Mouse (Mus musculus): Measurements from ENCODE around the gene Ifrd1. TPM values are rescaled to one million over a fixed set of nuclear protein-coding genes. Genes with fewer than 3 reads are reported as not detected.
"Not testable (repeated sequence)": the region's sequence is repeated elsewhere in the genome, so short reads cannot be mapped to it uniquely, and the experiment has no call there.

Ifrd1 gene
- total RNA-seq, 1 experiment: 116 TPM

DNA sequence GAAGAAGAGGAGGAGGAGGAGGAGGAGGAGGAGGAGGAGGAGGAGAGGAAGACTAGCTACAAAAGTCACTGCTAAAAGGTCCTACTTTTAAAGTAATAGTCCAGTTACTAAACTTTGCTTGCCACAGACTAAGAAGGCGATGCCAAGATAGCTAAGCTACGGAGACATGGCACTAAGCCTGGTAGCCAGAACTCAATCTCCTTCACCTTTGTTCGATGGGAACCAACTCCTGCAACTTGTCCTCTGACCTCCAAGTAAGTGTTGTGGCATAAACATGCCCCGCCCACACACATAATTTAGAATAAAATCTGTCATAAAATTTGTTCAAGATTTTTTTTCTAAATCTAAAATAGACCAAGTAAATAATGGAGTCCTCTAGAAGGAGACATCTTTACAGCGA lies 50.3 kb downstream of the Ifrd1 start:
- H3K4me3 ChIP-seq (ENCODE audit: insufficient read depth in 1 of 2, low read depth in 1 of 2, low read length in 2 of 2, poor library complexity in 1 of 2, severe bottlenecking in 1 of 2): no peak overlapping the region
- no peak overlapping the region for H3K27ac ChIP-seq (ENCODE audit: insufficient read depth, low read depth, low read length, poor library complexity, severe bottlenecking)
- no peaks in the 10 kb centered on the region for H3K9me3 ChIP-seq (ENCODE audit: control insufficient read depth, insufficient read depth, low read depth, low read length)
- no peak for TF ChIP-seq CHD2 (IDR thresholded peaks at IDR 0.05; ENCODE audit: low read depth, low read length)
- no peak for TF ChIP-seq ZNF384 (IDR thresholded peaks at IDR 0.05; ENCODE audit: low read depth, low read length)
- TF ChIP-seq MAFK (IDR thresholded peaks at IDR 0.05; ENCODE audit: insufficient read depth, low read depth, low read length): no peak
- no peak overlapping the region for H3K9ac ChIP-seq (ENCODE audit: insufficient read depth, low read depth, low read length, poor library complexity, severe bottlenecking)
- no peaks in the 10 kb centered on the region for H3K4me1 ChIP-seq (ENCODE audit: control insufficient read depth in 2 of 2, insufficient read depth in 2 of 2, low read length in 2 of 2, poor library complexity in 1 of 2)
- no peak for DNase-seq (ENCODE audit: low read depth, low spot score)
- in situ Hi-C loops (cut with MboI; ENCODE audit: low sequenced_read_pairs in 2 of 2, unreplicated experiment in 2 of 2): no loop called here
- peaks cover 3% of the 10 kb centered on the region for H3K36me3 ChIP-seq (ENCODE audit: control insufficient read depth, insufficient read depth, low read length, poor library complexity, severe bottlenecking)

DNA sequence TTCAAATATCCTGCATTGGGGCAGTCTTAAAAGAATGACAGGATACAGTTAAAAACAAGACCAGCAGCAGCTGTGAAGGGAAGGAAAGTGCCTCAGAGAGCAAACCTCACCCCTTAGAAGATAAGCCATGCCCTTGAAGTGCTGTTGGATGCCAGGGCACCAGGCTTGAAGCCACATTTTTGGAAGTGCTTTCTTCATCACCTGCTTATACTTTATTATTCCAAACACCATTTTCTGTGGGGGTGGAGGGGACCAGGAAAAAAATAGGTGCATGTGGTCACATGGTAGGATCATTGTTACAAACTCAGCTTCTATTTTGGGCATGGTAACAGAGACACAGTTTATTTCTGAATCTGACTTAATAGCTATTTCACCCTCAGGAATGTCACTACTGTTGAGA lies 50.8 kb downstream of the Ifrd1 start:
- H3K9ac ChIP-seq (ENCODE audit: insufficient read depth, low read depth, low read length, poor library complexity, severe bottlenecking): no peak overlapping the region
- in situ Hi-C loops (cut with MboI; ENCODE audit: low sequenced_read_pairs in 2 of 2, unreplicated experiment in 2 of 2): no loop called here
- no peaks in the 10 kb centered on the region for H3K9me3 ChIP-seq (ENCODE audit: control insufficient read depth, insufficient read depth, low read depth, low read length)
- peaks cover 3% of the 10 kb centered on the region for H3K36me3 ChIP-seq (ENCODE audit: control insufficient read depth, insufficient read depth, low read length, poor library complexity, severe bottlenecking)
- no peak overlapping the region for H3K4me3 ChIP-seq (ENCODE audit: insufficient read depth in 1 of 2, low read depth in 1 of 2, low read length in 2 of 2, poor library complexity in 1 of 2, severe bottlenecking in 1 of 2)
- no peak for DNase-seq (ENCODE audit: low read depth, low spot score)
- TF ChIP-seq CHD2 (IDR thresholded peaks at IDR 0.05; ENCODE audit: low read depth, low read length): no peak
- no peak overlapping the region for H3K27ac ChIP-seq (ENCODE audit: insufficient read depth, low read depth, low read length, poor library complexity, severe bottlenecking)
- H3K4me1 ChIP-seq (ENCODE audit: control insufficient read depth in 2 of 2, insufficient read depth in 2 of 2, low read length in 2 of 2, poor library complexity in 1 of 2): no peaks in the 10 kb centered on the region

DNA sequence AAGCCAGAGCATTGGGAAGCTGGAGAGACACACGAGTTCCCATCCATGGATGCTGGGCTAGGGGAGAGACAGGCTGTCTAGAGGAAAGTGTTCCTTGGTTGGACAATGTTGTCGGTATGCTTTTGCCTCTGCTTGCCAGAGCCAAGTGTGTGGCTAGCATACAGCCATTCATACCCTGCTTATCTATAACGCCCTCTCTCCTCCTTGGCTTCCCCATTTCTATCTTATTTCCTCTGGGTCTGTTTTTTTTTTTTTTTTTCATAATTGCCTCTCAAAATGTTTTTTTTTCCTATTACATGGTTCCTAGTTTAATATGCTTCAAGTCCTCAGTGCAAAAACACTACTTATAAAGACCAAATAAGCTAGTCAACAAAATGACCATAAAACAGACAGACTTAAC lies 62.8 kb downstream of the Ifrd1 start:
- H3K4me1 ChIP-seq (ENCODE audit: control insufficient read depth in 2 of 2, insufficient read depth in 2 of 2, low read length in 2 of 2, poor library complexity in 1 of 2): no peaks in the 10 kb centered on the region
- H3K9ac ChIP-seq (ENCODE audit: insufficient read depth, low read depth, low read length, poor library complexity, severe bottlenecking): no peak overlapping the region
- in situ Hi-C loops (cut with MboI; ENCODE audit: low sequenced_read_pairs in 2 of 2, unreplicated experiment in 2 of 2): no loop called here
- no peaks in the 10 kb centered on the region; the same call in 1 of the 2 replicates for H3K36me3 ChIP-seq (ENCODE audit: control insufficient read depth, insufficient read depth, low read length, poor library complexity, severe bottlenecking)
- peaks cover 3% of the 10 kb centered on the region; the same call in 1 of the 2 replicates for H3K9me3 ChIP-seq (ENCODE audit: control insufficient read depth, insufficient read depth, low read depth, low read length)
- DNase-seq (ENCODE audit: low read depth, low spot score): no peak
- no peak overlapping the region for H3K4me3 ChIP-seq (ENCODE audit: insufficient read depth in 1 of 2, low read depth in 1 of 2, low read length in 2 of 2, poor library complexity in 1 of 2, severe bottlenecking in 1 of 2)
- TF ChIP-seq HCFC1 (IDR thresholded peaks at IDR 0.05; ENCODE audit: borderline replicate concordance, insufficient read depth, low read length): no peak
- no peak for TF ChIP-seq MAFK (IDR thresholded peaks at IDR 0.05; ENCODE audit: insufficient read depth, low read depth, low read length)
- no peak for TF ChIP-seq CHD2 (IDR thresholded peaks at IDR 0.05; ENCODE audit: low read depth, low read length)
- TF ChIP-seq ZC3H11A (IDR thresholded peaks at IDR 0.05; ENCODE audit: borderline replicate concordance, low read depth, low read length): no peak
- no peak for TF ChIP-seq ZNF384 (IDR thresholded peaks at IDR 0.05; ENCODE audit: low read depth, low read length)
- H3K27ac ChIP-seq (ENCODE audit: insufficient read depth, low read depth, low read length, poor library complexity, severe bottlenecking): no peak overlapping the region

DNA sequence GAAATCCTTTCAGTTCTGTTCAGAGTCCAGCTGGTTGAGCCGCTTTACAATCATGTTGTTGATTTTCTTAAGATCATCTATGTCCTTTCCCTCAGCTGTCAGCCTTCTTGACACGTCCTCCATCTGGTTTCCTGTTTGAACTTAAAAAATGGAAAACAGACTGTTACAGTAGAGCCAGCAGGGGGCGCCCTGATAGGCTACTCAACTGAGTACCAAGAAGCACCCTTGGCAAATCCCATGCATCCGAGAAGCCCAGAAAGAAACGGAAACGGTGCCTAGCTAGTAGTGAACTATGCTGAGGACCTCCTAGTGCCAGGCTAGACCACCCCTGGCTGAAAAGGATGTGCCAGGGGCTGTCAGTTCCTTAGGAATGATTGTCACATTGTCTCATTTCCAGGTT lies 71.2 kb downstream of the Ifrd1 start:
- in situ Hi-C loops (cut with MboI; ENCODE audit: low sequenced_read_pairs in 2 of 2, unreplicated experiment in 2 of 2): no loop called here
- Histone ChIP-seq H3K27ac (ENCODE audit: insufficient read depth, low read depth, low read length, poor library complexity, severe bottlenecking) (no peak overlapping the region), H3K4me1 (ENCODE audit: control insufficient read depth in 2 of 2, insufficient read depth in 2 of 2, low read length in 2 of 2, poor library complexity in 1 of 2) (no peaks in the 10 kb centered on the region), H3K4me3 (ENCODE audit: insufficient read depth in 1 of 2, low read depth in 1 of 2, low read length in 2 of 2, poor library complexity in 1 of 2, severe bottlenecking in 1 of 2) (no peak overlapping the region), H3K9ac (ENCODE audit: insufficient read depth, low read depth, low read length, poor library complexity, severe bottlenecking) (no peak overlapping the region), H3K9me3 (ENCODE audit: control insufficient read depth, insufficient read depth, low read depth, low read length) (peaks cover 3% of the 10 kb centered on the region; the same call in 1 of the 2 replicates), H3K36me3 (ENCODE audit: control insufficient read depth, insufficient read depth, low read length, poor library complexity, severe bottlenecking) (no peaks in the 10 kb centered on the region; the same call in 1 of the 2 replicates)
- TF ChIP-seq MAFK (IDR thresholded peaks at IDR 0.05; ENCODE audit: insufficient read depth, low read depth, low read length) (no peak), ZNF384 (IDR thresholded peaks at IDR 0.05; ENCODE audit: low read depth, low read length) (no peak), CHD2 (IDR thresholded peaks at IDR 0.05; ENCODE audit: low read depth, low read length) (no peak), ZC3H11A (IDR thresholded peaks at IDR 0.05; ENCODE audit: borderline replicate concordance, low read depth, low read length) (0 out of 2 replicates have a peak, but pooled peaks have one; percentile 2)
- no peak for DNase-seq (ENCODE audit: low read depth, low spot score)

DNA sequence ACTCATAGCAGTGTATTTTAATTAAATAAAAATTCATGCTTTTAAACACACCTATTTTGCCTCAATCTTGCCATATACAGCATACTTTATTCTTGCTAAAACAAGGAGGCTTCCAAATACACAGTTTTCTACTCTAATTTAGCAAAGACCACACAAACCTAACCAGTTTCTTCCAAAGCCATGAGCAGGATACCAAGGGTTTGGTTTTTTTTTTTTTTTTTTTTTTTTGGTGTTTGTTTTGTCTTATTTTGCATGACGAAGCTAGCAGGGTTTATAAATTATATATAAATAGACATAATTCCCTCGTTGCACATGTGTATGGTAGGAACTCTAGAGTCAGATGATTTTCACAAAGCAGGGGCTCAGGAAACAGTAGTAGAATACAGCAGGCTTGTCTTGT lies 72.1 kb downstream of the Ifrd1 start:
- Histone ChIP-seq H3K27ac (ENCODE audit: insufficient read depth, low read depth, low read length, poor library complexity, severe bottlenecking) (no peak overlapping the region), H3K4me3 (ENCODE audit: insufficient read depth in 1 of 2, low read depth in 1 of 2, low read length in 2 of 2, poor library complexity in 1 of 2, severe bottlenecking in 1 of 2) (no peak overlapping the region), H3K36me3 (ENCODE audit: control insufficient read depth, insufficient read depth, low read length, poor library complexity, severe bottlenecking) (no peaks in the 10 kb centered on the region; the same call in 1 of the 2 replicates), H3K4me1 (ENCODE audit: control insufficient read depth in 2 of 2, insufficient read depth in 2 of 2, low read length in 2 of 2, poor library complexity in 1 of 2) (no peaks in the 10 kb centered on the region), H3K9ac (ENCODE audit: insufficient read depth, low read depth, low read length, poor library complexity, severe bottlenecking) (no peak overlapping the region), H3K9me3 (ENCODE audit: control insufficient read depth, insufficient read depth, low read depth, low read length) (peaks cover 2% of the 10 kb centered on the region; the same call in 1 of the 2 replicates)
- no peak for DNase-seq (ENCODE audit: low read depth, low spot score)
- in situ Hi-C loops (cut with MboI; ENCODE audit: low sequenced_read_pairs in 2 of 2, unreplicated experiment in 2 of 2): no loop called here
- no peak for TF ChIP-seq CHD2 (IDR thresholded peaks at IDR 0.05; ENCODE audit: low read depth, low read length)
- no peak for TF ChIP-seq MAFK (IDR thresholded peaks at IDR 0.05; ENCODE audit: insufficient read depth, low read depth, low read length)
- TF ChIP-seq ZNF384 (IDR thresholded peaks at IDR 0.05; ENCODE audit: low read depth, low read length): peak; percentile 82
- TF ChIP-seq HCFC1 (IDR thresholded peaks at IDR 0.05; ENCODE audit: borderline replicate concordance, insufficient read depth, low read length): no peak
- no peak for TF ChIP-seq ZC3H11A (IDR thresholded peaks at IDR 0.05; ENCODE audit: borderline replicate concordance, low read depth, low read length)

DNA sequence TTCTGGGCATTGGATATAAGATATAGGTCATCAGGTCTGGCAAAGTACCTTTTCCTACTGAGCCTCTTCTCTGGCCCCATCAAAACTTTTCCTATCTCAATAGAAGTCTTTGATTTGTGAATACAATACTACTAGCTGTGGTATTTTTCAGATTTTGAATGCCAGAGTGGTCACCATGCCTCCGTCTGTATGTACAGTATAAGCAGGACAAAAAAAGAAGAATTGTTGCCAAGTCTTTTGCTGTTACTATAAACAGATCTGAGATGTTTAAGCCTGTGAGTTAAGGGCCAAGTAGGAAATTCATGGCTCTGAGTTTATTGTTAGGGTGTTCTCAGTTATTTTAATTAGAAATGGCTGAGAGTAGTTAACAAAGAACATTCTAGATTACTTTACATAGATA lies 73.1 kb downstream of the Ifrd1 start:
- H3K9ac ChIP-seq (ENCODE audit: insufficient read depth, low read depth, low read length, poor library complexity, severe bottlenecking); H3K36me3 ChIP-seq (ENCODE audit: control insufficient read depth, insufficient read depth, low read length, poor library complexity, severe bottlenecking); in situ Hi-C loops (cut with MboI; ENCODE audit: low sequenced_read_pairs in 2 of 2, unreplicated experiment in 2 of 2); H3K9me3 ChIP-seq (ENCODE audit: control insufficient read depth, insufficient read depth, low read depth, low read length); DNase-seq (ENCODE audit: low read depth, low spot score); H3K27ac ChIP-seq (ENCODE audit: insufficient read depth, low read depth, low read length, poor library complexity, severe bottlenecking); H3K4me3 ChIP-seq (ENCODE audit: insufficient read depth in 1 of 2, low read depth in 1 of 2, low read length in 2 of 2, poor library complexity in 1 of 2, severe bottlenecking in 1 of 2); H3K4me1 ChIP-seq (ENCODE audit: control insufficient read depth in 2 of 2, insufficient read depth in 2 of 2, low read length in 2 of 2, poor library complexity in 1 of 2): not testable (repeated sequence)

All from ES-E14 (cell line).